ENCODE assay signal across 17 mouse cellular contexts in genomic region chr6:85074996-85075395, GRCm38 (mm10). TPM values are rescaled to one million over a fixed set of nuclear protein-coding genes. Genes with fewer than 3 reads are reported as not detected.
DNase-seq lines count a peak whose midpoint lies in the region; ATAC-seq and TF ChIP-seq lines count a peak whose summit lies in the region.
"Had no signal": no experiment of that assay in that cellular context is flagged by ENCODE, and none has a peak within 500 bp of the region (broad histone marks: within the 10 kb centered on the region; RNA-seq: fewer than 3 reads in every experiment).

No protein-coding gene starts in this region.

- H3K36me3 ChIP-seq in MEL (ENCODE audit: control insufficient read depth in 1 of 2, insufficient read depth in 2 of 2, low read length in 2 of 2), result peaks cover 0 to 5% of the 10 kb centered on the region in 2 experiments; a peak in 2 of 4 replicates
- H3K36me3 ChIP-seq in hindbrain, embryonic 11.5 days (ENCODE audit: control insufficient read depth, insufficient read depth, low read length), result no peaks in the 10 kb centered on the region
- H3K36me3 ChIP-seq: embryonic facial prominence, embryonic 12.5 days; forebrain, embryonic 10.5 days; hindbrain, embryonic 10.5 days; liver, embryonic 13.5 days had no signal

- DNase-seq in adrenal gland, postnatal 10 days, result peak; percentile 19
- DNase-seq in adrenal gland, adult 8-10 months, result no peak
- DNase-seq in 416B (ENCODE audit: low read depth) (peak; percentile 73), MEL (ENCODE audit: low read depth, low spot score) (peak; percentile 56)
- DNase-seq in brain, embryonic 14.5 days (ENCODE audit: low read depth), result peak; percentile 26
- no peak for DNase-seq in hindbrain, embryonic 11.5 days (ENCODE audit: low spot score)
- no peak for DNase-seq in lung, adult 18-20 months
- no peak for DNase-seq in c-Kit-positive CD71-positive TER-119-positive erythroid progenitor cells, embryonic 14.5 days (ENCODE audit: low spot score)
- DNase-seq: left cerebral cortex, postnatal 4 days; liver, embryonic 13.5 days; lung, postnatal 14 days; thymus, postnatal 14 days had no signal

- no peaks in the 10 kb centered on the region for H3K79me2 ChIP-seq in MEL (ENCODE audit: control insufficient read depth, insufficient read depth, low read length, poor library complexity)

- no peak for ATAC-seq in hindbrain, embryonic 11.5 days (ENCODE audit: low FRiP score)
- ATAC-seq: CD4-positive, CD25-positive, alpha-beta regulatory T cell, adult 4 months; inflammation-experienced regulatory T-cells, adult 6 months had no signal

- TF ChIP-seq CTCF in MEL (IDR thresholded peaks at IDR 0.05 in 2 of 3, conservative IDR thresholded peaks at IDR 0.05 in 1 of 3; ENCODE audit: control insufficient read depth in 1 of 3, insufficient read depth in 1 of 3, low read depth in 2 of 3, low read length in 3 of 3, poor library complexity in 1 of 3, severe bottlenecking in 1 of 3), result no peak
- TF ChIP-seq CTCF in brain, embryonic 14.5 days (IDR thresholded peaks at IDR 0.05; ENCODE audit: borderline replicate concordance, extremely low read depth, insufficient read depth, insufficient read length), result no peak

- H3K4me1 ChIP-seq in MEL (ENCODE audit: control insufficient read depth in 1 of 2, insufficient read depth in 2 of 2, low read length in 2 of 2), result peaks cover 0 to 8% of the 10 kb centered on the region in 2 experiments; a peak in 1 of 4 replicates
- H3K4me1 ChIP-seq in hindbrain, embryonic 11.5 days (replicated peaks; ENCODE audit: control insufficient read depth, insufficient read depth, low read length), result no peaks in the 10 kb centered on the region
- H3K4me1 ChIP-seq: embryonic facial prominence, embryonic 12.5 days had no signal

- WGBS in hindbrain, embryonic 11.5 days, result 11% methylated on average over 2 of the region's 2 CpGs

- no peak for TF ChIP-seq EP300 in MEL (IDR thresholded peaks at IDR 0.05; ENCODE audit: low read depth in 1 of 2, low read length in 2 of 2)

- H3K9ac ChIP-seq in MEL (ENCODE audit: control insufficient read depth, low read depth, low read length, poor library complexity, severe bottlenecking), result no peak overlapping the region
- H3K9ac ChIP-seq in hindbrain, embryonic 11.5 days (ENCODE audit: low read depth, low read length), result no peak overlapping the region
- H3K9ac ChIP-seq: embryonic facial prominence, embryonic 12.5 days; liver, embryonic 13.5 days had no signal

- H3K27me3 ChIP-seq in MEL (ENCODE audit: control insufficient read depth in 1 of 2, insufficient read depth in 2 of 2, low read length in 2 of 2), result peaks cover 2 to 4% of the 10 kb centered on the region in 2 experiments; a peak in 2 of 4 replicates
- H3K27me3 ChIP-seq in hindbrain, embryonic 11.5 days (ENCODE audit: control insufficient read depth, insufficient read depth, low read length), result no peaks in the 10 kb centered on the region
- H3K27me3 ChIP-seq: liver, embryonic 13.5 days had no signal

- no peak overlapping the region for H3K27ac ChIP-seq in MEL (ENCODE audit: control insufficient read depth, low read depth, low read length)
- H3K27ac ChIP-seq in hindbrain, embryonic 11.5 days (ENCODE audit: low read depth, low read length), result no peak overlapping the region
- H3K27ac ChIP-seq: embryonic facial prominence, embryonic 12.5 days; forebrain, embryonic 10.5 days; hindbrain, embryonic 10.5 days; liver, embryonic 13.5 days had no signal

- no peaks in the 10 kb centered on the region for H3K9me3 ChIP-seq in MEL (replicated peaks; ENCODE audit: insufficient read depth, low read length)
- H3K9me3 ChIP-seq in hindbrain, embryonic 11.5 days (ENCODE audit: control insufficient read depth, low read length), result no peaks in the 10 kb centered on the region
- H3K9me3 ChIP-seq: embryonic facial prominence, embryonic 12.5 days; forebrain, embryonic 10.5 days; hindbrain, embryonic 10.5 days; liver, embryonic 13.5 days had no signal

- TF ChIP-seq RAD21 in MEL (IDR thresholded peaks at IDR 0.05; ENCODE audit: low read depth, low read length), result no peak

- H3K4me3 ChIP-seq in MEL (ENCODE audit: control insufficient read depth in 1 of 2, insufficient read depth in 1 of 2, low read depth in 2 of 2, low read length in 2 of 2), result no peak overlapping the region
- no peak overlapping the region for H3K4me3 ChIP-seq in hindbrain, embryonic 11.5 days (ENCODE audit: low read depth, low read length)
- H3K4me3 ChIP-seq: embryonic facial prominence, embryonic 12.5 days; forebrain, embryonic 10.5 days; hindbrain, embryonic 10.5 days; liver, embryonic 13.5 days had no signal

- no peak overlapping the region for H3K4me2 ChIP-seq in hindbrain, embryonic 11.5 days (replicated peaks; ENCODE audit: low read depth, low read length)
- H3K4me2 ChIP-seq: embryonic facial prominence, embryonic 12.5 days; liver, embryonic 13.5 days had no signal

- no peak for TF ChIP-seq POLR2A in MEL (IDR thresholded peaks at IDR 0.05; ENCODE audit: control insufficient read depth in 1 of 2, insufficient read depth in 1 of 2, low read depth in 1 of 2, low read length in 2 of 2, poor library complexity in 1 of 2)
- TF ChIP-seq POLR2A in brain, embryonic 14.5 days (IDR thresholded peaks at IDR 0.05; ENCODE audit: borderline replicate concordance, extremely low read depth, insufficient read depth, insufficient read length, poor library complexity, severe bottlenecking), result no peak

TF ChIP-seq in MEL, 35 proteins besides CTCF, POLR2A, EP300 and RAD21:
- no peak for TF ChIP-seq ETS1 (IDR thresholded peaks at IDR 0.05; ENCODE audit: low read depth, low read length)
- TF ChIP-seq TBP (IDR thresholded peaks at IDR 0.05; ENCODE audit: low read depth, low read length), result no peak
- TF ChIP-seq ZKSCAN1 (IDR thresholded peaks at IDR 0.05; ENCODE audit: low read depth, low read length), result no peak
- TF ChIP-seq ELF1 (IDR thresholded peaks at IDR 0.05; ENCODE audit: low read depth, low read length), result no peak
- TF ChIP-seq RCOR1 (IDR thresholded peaks at IDR 0.05; ENCODE audit: low read depth, low read length), result no peak
- TF ChIP-seq KAT2A (conservative IDR thresholded peaks at IDR 0.05; ENCODE audit: low read depth, low read length), result no peak
- no peak for TF ChIP-seq MEF2A (IDR thresholded peaks at IDR 0.05; ENCODE audit: extremely low read depth, insufficient replicate concordance, low read depth, low read length, poor library complexity, severe bottlenecking)
- TF ChIP-seq ZC3H11A (IDR thresholded peaks at IDR 0.05; ENCODE audit: low read depth, low read length), result no peak
- no peak for TF ChIP-seq TAL1 (IDR thresholded peaks at IDR 0.05; ENCODE audit: low read length)
- TF ChIP-seq MAZ (IDR thresholded peaks at IDR 0.05; ENCODE audit: low read depth, low read length), result no peak
- TF ChIP-seq TCF12 (IDR thresholded peaks at IDR 0.05; ENCODE audit: low read depth, low read length), result no peak
- no peak for TF ChIP-seq ZMIZ1 (IDR thresholded peaks at IDR 0.05; ENCODE audit: low read depth, low read length)
- no peak for TF ChIP-seq POLR2AphosphoS2 (IDR thresholded peaks at IDR 0.05; ENCODE audit: low read length)
- TF ChIP-seq MYC (IDR thresholded peaks at IDR 0.05; ENCODE audit: low read depth, low read length), result no peak
- TF ChIP-seq USF1 (IDR thresholded peaks at IDR 0.05; ENCODE audit: low read depth, low read length), result no peak
- no peak for TF ChIP-seq MAX (IDR thresholded peaks at IDR 0.05; ENCODE audit: low read length)
- no peak for TF ChIP-seq NELFE (IDR thresholded peaks at IDR 0.05; ENCODE audit: low read depth, low read length)
- TF ChIP-seq CHD1 (IDR thresholded peaks at IDR 0.05; ENCODE audit: low read depth, low read length), result no peak
- TF ChIP-seq GATA1 (IDR thresholded peaks at IDR 0.05; ENCODE audit: low read depth, low read length), result no peak
TF ChIP-seq in MEL: peak in this region for 0.

RNA-seq across cellular contexts. Expression of gene Exoc6b, which starts 5.7 kb away (rescaled TPM):
- total RNA-seq in adrenal gland, postnatal 10 days (2021), result 10 to 100 TPM; 27.3 to 40.3 TPM
- 10 to 100 TPM; 41.4 to 73.0 (median 56.2) TPM for total RNA-seq in adrenal gland, adult 8-10 months (2022)
- total RNA-seq in MEL (2012; rRNA removed), result 3.3 and 3.4 TPM in 2 replicates
- 1 to 10 TPM in 1 of 2 experiments, not detected in 1; 6.5 TPM for polyA plus RNA-seq in MEL (2012; ENCODE audit: insufficient read depth in 1 of 2, insufficient read length in 2 of 2, low read depth in 1 of 2, low replicate concordance in 2 of 2, missing spikeins in 1 of 2)
- polyA plus RNA-seq in brain, embryonic 14.5 days (2012; rRNA removed), result 21.9 and 36.8 TPM in 2 replicates
- polyA plus RNA-seq in hindbrain, embryonic 11.5 days (2014; fragmentation: Nextera tagmentation; extraction: Ambion mirVana), result 36.0 and 46.4 TPM in 2 replicates

Comparison
In these comparisons a context has a peak if more than half of its experiments do, and no peak if none do; other contexts are left out.
1. DNase-seq: peak in adrenal gland, postnatal 10 days (single experiment), 416B (single experiment), MEL (single experiment) and brain, embryonic 14.5 days (single experiment); none in adrenal gland, adult 8-10 months (single experiment), hindbrain, embryonic 11.5 days (single experiment), lung, adult 18-20 months (0 of 2) and c-Kit-positive CD71-positive TER-119-positive erythroid progenitor cells, embryonic 14.5 days (single experiment).